Mouse (Mus musculus) spleen, adult 2 months (tissue): Measurements from ENCODE around the gene Pard6b.

ENCODE experiments used
- CTCF ChIP-seq: fragments of 200-500 bp; IDR thresholded peaks from 2 replicates; pipeline ENCODE4 v1.5.1; 2011; ENCODE audit warnings: mild to moderate bottlenecking, inconsistent platforms; ENCODE audit not compliant: insufficient read depth, insufficient read length, insufficient replicate concordance; ENCODE audit errors: extremely low read depth
- POLR2A ChIP-seq: fragments of 200-500 bp; IDR thresholded peaks from 2 replicates; pipeline ENCODE4 v1.6.1; 2011; ENCODE audit warnings: low read depth, low read length, inconsistent platforms

DNA sequence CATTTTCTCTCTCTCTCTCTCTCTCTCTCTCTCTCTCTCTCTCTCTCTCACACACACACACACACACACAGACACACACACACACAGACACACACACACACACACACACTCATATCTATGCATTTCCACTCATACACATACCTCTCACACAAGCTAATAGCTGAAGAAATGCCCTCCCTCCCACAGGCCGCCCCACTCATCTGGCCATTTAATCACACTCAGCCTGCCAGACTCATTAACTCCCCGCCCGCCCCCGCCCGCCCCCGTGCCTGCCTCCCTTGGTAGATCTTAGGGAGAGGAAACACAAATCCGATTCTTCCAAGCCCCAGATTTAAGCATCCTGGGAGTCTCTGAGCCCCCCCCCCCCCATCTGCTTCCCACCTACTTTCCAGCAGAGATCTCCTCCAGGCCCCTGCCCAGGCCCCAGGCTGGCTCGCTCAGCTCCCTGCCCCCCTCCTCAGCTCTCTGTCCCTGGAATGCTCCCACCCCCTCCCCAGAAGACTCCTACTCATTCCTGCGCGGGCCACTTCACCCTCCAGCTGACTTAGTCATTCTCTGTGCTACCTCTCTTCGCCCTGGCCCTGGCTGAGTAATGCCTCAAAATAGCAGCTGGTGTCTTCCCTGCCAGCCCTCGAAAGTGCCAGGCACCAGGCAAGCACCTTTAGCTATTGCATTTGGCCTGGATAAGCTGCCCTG is 8.2 kb upstream of the Pard6b start:
- TF ChIP-seq CTCF (no peak), POLR2A (no peak)
